Mouse (Mus musculus) bone marrow macrophage, adult 2 months (primary cell): ENCODE measurements around the gene Tle6.

Experiments
- CTCF ChIP-seq: IDR thresholded peaks from 2 replicates; pipeline ENCODE4 v1.5.1; 2012; ENCODE audit warnings: low read depth, mild to moderate bottlenecking, low read length, moderate library complexity
- POLR2A ChIP-seq: IDR thresholded peaks from 2 replicates; pipeline ENCODE4 v1.6.1; 2012; ENCODE audit warnings: mild to moderate bottlenecking, low read depth, low read length, borderline replicate concordance

DNA sequence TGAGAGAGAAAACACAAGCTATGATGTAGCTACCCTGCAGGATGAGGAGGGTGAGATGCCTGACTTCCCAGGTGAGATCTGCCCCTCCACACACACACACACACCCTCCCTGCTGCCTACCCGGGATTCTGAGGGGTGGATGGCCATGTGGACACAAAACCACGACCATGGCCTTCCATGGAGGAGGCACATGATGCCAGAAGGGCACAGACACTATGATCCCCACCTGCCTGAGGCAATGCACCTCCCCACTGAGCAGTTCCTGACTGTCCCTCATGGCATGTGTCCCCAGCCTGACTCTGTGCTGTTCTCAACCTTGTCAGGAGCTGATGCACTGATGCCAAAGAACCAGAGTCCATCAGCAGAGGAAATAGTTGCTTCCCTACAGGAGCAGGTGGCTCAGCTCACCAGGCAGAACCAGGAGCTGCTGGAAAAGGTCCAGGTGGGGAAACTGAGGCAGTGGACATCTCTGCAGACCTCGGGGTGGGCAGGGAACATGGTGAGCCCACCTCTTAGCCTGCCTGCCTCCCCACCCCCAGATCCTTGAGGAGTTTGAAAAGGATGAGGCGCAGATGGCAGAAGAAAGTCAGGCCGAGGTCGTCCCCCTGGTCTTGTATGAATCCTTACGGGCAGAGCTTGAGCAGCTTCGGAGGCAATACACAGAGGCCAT is 41.2 kb upstream of the Tle6 start:
- TF ChIP-seq CTCF (no peak), POLR2A (no peak)
